Mouse (Mus musculus): Measurements from ENCODE around the gene Fbn1.

Gene Fbn1

DNA sequence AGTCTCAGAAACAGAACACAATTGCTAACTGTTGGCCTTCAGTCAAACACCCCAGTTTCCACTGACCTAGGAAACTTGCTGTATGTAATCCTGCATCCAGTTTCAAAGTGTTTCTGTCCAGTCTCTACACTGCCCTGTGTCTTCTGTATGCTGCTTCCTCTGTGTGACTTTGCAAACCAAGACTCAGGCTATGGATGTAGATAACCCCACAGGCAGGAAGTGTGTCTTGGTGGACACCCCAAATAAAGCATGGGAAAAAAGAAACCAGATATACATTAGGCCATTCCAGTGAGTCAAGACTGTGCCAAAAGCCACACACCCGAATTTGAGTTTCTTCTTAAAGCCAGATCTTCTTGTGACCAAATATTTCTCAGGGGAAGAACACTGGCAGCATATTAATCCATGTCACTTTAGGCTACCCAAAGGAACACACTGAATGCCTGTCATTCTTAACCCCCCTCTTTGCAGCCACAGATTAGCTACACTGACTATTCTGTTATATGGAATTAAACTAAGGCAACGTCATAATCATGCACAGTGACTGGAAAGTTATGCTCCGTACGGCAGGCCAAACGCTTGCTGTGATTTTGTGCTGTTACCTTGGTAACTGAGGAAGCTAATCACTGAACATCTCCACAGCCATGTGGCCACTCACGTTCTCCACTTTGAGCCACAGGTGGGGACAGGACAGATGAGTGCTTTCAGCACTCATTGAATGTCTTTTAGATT, 55.3 kb downstream of the Fbn1 start:
- DNase-seq: no peak

DNA sequence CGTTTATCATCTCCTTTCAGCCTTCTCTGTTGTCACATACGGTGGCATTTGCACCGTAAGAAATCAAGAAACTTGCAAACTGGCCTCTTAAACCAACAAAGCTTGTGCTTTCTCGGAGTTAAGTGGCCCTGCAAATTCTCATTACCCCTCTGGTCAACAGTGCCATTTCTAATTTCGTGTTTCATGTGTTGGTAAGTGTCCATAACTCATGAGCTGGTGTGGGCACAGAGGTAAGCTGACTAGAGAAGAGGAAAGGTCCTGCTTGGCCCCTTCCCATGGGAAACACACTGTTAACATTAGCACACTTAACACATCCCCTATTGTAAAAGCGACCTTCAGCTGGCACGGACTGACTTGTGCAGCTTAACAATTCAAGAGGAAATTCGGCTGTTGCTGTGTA, 58.4 kb downstream of the Fbn1 start:
- no peak for DNase-seq

DNA sequence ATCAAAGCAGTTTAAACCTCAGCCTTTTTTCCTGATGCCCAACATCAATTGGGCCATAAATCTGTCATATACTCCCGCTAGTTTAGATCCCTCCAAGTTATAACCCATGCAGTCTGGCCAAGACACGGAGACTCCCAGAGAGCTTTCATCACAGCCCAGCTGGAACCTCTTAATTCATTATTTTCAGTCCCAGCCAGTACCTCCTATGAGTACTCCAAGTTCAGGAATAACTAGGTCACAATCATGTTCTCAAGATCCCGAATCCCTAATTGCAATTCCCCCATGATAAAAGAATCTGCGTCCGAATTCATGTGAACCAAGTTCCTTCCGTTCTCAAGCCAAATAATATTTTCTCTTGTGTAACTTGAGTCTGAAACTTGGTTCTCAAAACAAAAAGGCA, 58.9 kb downstream of the Fbn1 start:
- DNase-seq: no peak

DNA sequence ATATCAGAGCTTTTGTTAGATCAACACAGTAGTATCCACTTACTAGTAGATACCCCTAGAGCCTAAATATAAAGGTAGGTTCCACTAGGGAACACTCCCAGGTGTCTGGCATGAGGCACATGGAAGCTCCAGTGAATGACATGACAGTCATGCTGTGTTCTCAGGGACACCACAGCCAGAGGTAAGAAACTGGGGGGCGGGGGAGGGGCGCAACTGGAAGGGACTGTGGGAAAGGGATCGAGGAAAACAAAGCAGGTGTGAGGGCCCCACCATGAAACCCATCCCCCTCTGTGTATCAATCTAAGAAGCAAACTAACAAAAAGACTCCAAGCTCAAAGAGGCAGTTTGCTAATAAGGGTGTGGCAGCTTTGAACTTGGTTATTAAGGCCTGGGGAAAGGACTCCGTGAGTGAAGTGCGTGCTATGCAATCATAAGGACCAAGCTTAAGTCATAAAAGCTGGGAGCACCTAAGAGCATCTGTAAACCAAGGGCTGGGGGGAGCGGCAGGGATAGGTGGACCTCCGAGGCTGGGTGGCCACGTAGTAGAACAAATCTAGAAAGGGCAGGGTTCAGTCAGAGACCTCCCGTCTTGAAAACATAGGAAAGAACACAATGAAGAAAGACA, 60.4 kb downstream of the Fbn1 start:
- DNase-seq: no peak

DNA sequence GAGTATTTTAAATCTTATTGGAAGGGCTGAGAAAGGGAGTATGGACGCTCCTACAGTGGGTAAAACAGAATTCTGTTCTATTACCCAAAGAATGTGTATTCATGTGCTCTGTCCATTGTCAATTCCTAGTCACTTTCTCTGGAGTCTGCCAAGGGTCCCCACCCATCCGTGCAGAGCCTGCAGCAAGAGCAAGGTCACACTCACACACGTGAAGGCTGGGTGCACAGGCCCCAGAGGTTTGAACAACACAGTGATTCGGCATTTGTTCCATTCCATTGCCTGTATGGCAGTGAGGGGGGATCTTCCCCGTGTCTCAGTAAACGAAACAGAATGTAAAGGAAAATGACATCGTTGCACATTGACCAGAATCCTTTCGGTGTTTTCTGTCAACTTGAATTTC, 69.4 kb downstream of the Fbn1 start:
- no peak for DNase-seq

DNA sequence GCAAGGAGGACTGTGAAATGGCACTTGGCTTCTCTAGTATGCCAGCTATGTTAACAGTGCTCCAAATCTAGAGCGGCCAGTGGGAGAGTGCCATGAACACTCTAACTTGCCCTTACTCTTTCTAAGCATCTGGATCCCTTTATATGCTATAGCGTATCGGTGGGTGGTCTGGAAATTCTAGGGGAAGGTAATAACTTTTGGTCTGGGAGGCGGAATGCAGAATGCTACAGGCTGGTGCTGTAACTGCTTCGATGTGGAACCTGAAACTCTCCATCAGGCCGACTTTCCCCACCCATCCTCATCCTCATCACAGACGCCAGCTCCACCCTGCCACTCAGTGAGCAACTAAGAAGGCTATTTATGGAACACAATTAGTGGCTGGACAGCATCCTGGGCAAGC, 71.6 kb downstream of the Fbn1 start:
- no peak for DNase-seq

DNA sequence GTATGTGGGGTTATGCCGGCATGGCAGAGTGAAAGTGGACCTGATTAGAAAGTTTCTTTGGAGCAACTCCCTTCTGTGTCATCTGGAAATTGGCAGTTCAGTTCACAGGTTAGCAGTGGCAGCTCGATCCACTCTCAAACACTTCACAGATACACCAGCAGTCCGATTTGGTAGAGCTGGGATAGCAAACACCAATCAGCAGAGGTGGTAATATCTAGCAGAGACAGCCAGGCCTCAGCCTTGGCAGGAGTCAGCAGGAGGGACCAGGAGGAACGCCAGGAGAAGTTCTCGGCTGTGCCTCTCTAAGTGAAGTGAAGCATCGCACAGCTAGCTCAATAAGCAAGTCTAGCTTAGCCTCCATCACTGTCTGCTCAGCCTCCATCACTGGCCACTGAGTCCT, 74.3 kb downstream of the Fbn1 start:
- no peak for DNase-seq

DNA sequence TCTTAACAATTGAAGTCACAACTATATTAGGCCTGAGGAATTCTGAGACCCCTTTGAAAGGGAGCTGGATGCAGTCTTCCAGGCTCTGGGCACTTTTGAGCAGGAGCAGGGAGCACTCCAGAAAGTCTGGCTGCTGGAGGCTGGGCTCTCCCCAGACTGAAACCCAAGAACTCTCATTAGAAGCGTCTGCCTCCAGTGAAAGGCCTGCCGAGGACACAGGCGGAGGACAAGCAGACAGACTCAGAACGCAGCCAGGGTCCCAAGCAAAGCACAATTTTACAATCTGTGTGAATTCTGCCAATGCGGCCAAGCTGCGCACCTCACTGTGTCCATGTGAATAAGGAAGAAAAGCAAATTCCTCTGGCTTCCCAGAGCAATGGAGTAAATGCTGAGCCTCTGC, 76.3 kb downstream of the Fbn1 start:
- no peak for DNase-seq

DNA sequence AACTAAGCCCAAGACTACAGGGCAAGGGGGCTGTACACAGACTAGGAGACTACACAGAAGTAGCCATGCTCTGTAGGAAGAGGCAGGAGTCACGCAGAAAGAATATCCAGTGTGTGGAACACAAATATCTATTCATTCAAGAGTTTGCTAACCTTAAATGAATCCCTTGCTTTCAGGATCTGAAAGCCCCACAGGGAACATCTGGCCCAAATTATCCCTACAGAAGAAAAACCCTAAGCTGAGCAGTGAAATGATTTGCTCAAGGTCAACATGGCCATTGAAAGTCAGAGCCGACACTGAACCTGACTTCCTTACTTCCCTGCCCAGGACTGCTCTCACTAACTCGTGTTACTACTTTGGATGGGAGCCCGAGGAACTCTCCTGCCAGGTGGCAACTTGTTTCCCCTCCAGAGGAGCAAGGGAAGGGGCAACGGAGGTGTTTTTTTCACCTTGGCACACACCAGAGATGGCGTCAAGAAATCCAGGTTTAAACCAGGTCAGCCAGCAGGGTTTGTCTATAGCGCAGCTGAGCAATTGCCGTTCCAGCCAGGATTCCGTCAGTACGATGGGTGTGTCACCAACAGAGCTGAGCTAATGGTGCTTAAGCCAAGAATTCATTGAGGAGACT, 78.9 kb downstream of the Fbn1 start:
- DNase-seq: no peak

DNA sequence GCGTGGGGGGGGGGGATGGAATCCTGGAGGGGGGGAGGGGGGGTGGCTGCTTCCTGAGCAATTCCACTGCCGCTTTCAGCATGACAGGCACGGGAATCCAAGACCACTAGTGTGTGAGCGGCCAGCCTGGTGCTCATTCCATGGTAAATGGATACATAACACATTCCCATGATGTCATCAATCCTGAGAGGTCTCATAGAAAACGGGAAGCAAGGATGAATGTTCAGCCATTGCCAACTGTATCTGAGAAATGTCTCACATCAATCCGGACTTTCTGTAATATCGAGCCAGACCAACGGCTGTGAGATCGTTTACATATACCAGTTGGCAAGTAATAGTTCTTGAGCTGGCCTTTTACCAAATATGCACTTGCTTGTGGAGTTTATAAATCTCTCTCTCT, 87.2 kb downstream of the Fbn1 start:
- DNase-seq: no peak

DNA sequence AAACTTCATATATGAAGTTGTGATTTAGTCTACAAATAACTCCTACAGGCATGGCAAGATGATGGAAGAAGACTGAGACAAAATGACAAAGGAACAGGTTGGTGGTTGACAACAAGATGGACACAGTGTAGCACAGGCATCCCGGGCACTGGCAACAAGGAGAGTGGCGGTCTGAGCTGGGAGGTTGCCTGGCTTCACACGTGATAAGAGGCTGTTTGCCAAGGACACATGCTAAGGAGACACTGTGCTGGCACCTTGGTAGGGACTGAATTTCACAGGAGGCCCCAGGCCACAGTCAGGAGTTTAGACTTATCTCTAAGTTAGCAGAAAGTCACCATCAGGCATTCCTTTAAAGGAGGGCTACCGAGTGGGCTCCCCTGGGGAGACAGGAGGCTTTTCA, 88.1 kb downstream of the Fbn1 start:
- DNase-seq: no peak

DNA sequence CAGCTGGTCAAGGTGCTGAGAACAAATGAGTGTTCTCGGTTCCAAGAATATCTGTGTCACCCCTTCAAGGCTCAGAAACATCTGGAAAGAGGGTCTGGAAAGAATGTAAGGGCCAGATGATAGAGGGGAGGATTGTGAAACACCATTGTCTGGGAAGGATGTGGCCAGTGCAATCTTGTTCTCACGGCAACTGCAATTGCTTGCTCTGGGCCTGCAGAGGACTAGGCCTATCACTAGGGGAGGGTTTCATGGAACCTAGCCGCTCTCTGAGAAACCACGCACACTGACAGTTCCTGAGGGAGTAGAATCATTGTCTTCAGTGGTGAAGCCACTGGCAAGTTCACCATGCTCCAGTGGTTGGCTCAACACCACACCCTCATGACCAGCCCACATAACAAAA, 89.2 kb downstream of the Fbn1 start:
- DNase-seq: no peak

DNA sequence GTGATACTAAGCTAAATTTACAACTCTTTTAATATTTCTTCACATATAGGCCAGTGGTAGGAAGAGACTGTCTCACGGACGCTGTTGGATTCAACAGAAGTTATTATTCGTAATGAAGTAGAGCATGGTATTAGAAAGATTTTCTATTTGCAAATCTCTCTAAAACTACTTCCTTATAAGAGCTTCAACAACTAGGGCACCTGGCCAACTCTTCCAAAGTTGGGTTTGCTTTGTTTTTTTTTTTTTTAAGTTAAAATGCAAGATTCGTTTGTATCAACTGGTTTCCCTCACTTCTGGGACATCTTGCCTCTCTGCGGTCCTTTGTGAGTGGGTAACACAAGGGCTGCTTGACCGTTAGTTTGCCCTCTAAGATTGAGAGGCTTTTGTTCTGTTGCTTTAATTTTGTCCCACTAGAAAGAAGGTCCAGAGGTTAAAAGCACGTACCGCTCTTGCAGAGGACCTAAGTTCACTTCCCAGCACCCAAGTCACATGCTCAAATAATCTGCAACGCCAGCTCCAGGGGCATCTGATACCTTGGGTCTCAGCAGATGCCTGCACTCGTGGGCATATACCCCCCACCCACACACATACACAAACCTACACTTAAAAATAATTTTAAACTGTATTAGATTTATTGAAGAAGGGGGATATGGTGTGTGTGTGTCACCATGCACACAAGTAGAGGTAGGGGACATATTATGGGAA, 91.1 kb downstream of the Fbn1 start:
- no peak for DNase-seq

DNA sequence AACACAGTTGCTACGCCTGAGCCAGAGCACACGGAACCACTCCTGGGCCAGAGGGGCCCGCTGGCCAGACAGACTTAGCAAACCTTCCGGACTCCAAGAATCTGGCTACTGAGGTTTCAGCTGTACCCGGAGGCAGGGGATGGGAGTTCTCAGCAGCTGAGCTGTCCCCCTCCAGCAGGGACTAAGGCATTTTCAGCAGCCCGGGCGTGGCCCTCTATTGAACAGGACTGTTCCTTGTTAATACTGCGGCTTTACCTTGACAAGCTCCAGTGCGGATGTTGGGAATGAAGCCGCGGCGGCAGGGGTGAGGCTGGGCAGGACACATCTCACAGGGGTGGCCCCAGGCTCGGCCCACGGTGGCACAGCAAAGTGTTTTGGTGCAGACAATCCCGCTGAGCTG, 95.4 kb downstream of the Fbn1 start:
- DNase-seq: no peak

DNA sequence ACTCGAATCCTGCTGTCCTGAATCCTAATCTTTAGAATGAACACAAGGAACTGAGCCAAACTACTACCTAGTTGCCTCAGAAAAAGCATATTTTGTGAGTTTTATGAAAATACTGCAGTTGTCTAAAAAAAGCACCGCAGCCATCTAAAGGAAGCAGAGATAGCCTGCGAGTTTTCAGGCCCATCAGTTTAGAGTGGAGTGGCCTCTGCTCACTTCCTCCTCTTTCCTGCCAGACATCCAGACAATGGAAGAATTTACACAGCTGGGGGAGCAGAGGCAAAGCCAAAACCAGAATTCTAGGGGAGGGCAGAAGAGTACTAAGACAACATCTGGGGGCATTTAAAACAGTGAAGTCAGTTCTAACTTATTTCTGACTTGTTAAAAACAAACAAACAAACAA, 96.0 kb downstream of the Fbn1 start:
- DNase-seq: no peak

DNA sequence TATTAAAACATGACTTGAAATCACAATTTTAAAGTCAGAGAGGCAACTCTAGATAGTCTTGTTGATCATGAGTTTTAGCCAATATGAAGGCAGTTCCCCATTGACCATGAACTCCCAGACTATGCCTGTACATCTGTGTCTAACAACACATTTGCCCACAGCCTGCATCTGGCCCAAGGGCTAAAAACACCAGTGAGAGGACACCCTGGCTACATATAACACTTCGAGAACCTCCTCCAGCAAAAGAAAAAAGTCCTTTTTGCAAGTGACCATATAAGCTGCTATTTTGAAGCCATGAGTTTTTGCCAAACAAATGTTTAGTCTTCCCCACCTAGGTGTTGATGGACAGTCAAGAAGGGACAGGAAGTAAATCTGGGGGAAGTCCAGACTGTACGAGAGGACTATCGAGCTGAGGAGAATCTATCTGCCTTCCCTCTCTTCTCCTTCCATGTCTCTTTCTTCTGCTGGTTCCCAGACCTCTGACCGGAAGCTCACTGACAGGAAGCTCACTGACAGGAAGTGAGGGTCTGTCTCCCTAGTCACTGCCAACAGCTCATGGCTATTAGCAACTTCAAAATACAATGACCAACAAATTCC, 103.2 kb downstream of the Fbn1 start:
- no peak for DNase-seq

DNA sequence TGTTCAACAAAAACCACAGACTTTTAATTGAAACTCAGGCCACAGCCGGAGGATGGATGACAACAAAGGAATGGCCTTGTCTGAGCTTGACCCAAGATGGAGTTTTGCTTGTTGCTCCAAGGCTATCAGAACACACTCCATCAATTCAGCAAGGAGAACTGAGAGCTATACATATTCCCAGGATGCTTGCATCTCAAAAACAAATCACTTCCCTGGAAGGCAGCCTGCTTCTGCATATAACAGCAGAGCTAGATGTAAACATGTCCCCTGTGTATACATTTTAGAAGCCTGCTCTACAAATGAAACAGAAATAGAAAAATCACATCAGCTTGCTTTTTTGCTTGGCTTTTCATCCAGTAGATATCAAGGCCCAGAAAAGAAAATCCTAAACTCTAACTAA, 105.5 kb downstream of the Fbn1 start:
- DNase-seq: no peak

DNA sequence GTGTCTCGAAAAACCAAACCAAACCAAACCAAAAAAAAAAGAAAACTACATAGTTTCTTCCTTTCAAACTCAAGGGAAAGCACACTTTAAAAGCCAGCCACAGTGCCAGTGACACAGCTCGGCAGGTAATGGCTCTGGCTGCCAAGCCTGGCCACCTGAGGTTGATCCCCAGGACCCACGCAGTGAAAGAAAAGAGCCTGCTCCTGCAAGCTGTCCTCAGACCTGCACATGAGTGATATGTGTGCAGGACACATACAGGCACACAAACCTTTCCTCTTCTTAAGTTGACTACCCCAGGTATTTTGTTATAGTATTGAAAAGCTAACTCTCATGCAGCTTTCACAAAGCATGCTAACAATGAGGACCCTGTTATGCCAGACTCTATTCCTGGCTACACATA, 107.7 kb downstream of the Fbn1 start:
- DNase-seq: no peak

DNA sequence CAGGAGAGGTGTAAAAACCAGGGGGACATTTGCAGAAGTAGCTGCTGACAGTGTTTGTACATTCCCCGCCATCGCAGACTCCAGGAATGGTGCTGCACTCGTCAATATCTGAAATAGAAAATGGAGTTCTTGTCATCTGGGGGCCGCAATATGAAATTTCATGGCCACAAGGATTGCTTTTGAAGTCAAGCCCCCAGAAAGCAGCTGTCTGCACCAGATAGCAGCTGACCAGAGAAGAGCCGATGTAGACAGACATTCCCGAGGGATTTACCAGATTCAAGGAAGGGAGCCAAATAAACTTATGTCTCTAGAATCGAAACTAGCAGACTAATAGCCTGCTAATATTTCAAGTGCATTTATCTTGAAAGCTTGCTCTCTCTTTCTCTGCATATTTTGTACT, 110.0 kb downstream of the Fbn1 start:
- no peak for DNase-seq

DNA sequence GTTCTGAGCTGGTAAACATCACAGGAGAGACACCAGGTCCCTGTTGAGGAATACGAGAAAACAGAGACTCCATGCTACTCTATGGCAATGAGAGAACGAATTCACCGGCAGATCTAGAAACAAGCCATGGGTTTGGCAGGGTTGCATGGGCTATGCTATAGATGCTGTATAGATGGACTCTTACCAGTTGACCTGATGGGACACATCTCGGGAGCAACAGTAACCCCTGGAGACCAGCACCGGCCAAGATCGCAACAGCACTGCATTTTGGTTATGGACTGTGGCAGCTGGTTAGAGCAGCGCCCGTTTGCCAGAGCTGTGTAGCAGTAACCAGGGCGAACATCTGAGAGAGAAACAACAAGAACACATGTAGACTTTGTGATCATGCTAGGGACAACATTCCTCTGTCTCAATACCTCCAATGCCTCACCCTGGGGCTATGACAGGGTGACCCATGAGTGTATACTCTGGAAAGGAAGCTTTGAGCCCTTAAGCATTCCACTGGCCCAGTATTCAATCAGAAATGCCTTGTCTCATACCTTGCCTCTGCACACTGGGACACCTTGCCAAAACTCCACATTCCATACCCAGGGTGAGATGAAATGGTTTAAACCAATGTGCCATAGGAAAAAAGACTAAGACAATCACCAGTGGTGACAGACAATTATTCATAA, 113.2 kb downstream of the Fbn1 start:
- no peak for DNase-seq

DNA sequence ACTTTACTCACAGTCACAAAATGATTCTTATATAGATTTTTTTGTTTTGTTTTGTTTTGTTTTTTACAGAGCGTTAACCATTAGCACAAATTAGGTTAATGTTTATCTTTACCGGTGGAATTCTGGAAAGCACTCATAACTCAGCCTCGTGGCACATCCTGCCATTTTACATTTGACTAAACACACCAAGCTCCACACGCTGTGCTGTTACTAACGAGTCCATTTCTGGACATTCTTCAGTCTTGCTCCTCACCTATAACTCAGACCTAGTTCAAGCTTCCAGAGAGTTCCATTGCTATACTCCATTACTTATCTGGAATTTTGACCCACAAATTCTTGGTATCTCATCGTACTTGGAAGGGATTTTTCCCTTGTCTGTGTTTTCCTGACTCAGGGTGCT, 116.2 kb downstream of the Fbn1 start:
- DNase-seq: no peak

DNA sequence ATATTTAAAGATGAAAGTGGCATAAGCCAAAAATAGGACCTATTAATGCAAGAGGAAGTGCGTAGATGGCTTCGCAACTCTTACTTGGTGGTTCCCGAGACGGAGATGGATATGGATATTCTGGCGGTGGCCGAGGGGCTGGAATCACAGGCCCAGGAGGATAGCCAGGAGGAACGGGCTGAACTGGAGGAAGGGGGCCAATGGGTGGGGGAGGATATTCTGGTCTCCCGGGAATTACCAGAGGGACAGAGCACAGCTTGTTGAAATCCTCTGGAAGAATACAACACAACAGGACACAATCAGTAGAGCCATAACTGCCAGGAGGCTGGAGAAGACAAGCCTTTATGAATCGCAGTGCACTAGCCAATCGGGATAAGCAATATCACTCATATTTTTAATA, 118.0 kb downstream of the Fbn1 start:
- no peak for DNase-seq

All from layer of hippocampus, adult 9-11 months (tissue).